Mouse (Mus musculus): ENCODE results near the gene Cnga2. TPM values are rescaled to one million over a fixed set of nuclear protein-coding genes. Genes with fewer than 3 reads are reported as not detected.

Gene Cnga2
- total RNA-seq, 2 experiments from 2014 or later: 0.13 to 0.40 TPM

GRCm38 (mm10) chrX:72044056-72044455 is 52.4 kb downstream of the Cnga2 start:
- no peak for DNase-seq (ENCODE audit: low spot score in 2 of 2)

DNA sequence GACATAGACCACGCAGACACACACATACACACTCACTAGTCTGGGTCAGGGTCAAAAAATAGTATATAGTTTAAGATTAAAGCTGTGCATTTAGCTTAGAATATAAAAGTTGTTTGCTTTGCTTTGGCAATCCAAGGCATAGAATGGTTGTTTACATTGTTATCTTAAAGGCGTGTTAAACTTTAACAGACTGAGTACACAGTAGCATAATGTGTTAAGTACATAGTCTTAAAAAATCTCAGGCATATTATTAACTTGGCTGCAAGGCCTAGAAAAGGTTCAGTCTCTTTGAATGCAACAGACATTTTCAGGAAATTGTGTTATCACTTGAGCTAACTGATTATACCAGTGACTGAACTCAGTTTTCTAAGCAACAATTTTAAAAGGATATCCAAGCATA is 56.3 kb downstream of the Cnga2 start:
- no peak for DNase-seq (ENCODE audit: low spot score in 2 of 2)

Other genes with a start within 250 kb of the Cnga2 start
- gene Vma21, start 175.9 kb upstream of the Cnga2 start, total RNA-seq (2021): 10 to 100 TPM; 29.0 to 32.7 TPM
- under 1 TPM; 0.40 to 0.71 TPM for gene Gm1141, start 70.8 kb upstream of the Cnga2 start, total RNA-seq (2021)
- 10 to 100 TPM; 19.3 to 21.2 TPM for gene Prrg3, start 29.2 kb upstream of the Cnga2 start, total RNA-seq (2021)
- gene Fate1, start 18.9 kb upstream of the Cnga2 start, total RNA-seq (2021): not detected
- gene Magea4, start 230.2 kb downstream of the Cnga2 start, total RNA-seq (2021): not detected

Measured in layer of hippocampus, adult 18-20 months (tissue).